Mouse (Mus musculus): ENCODE data around the gene Gpsm3. TPM values are rescaled to one million over a fixed set of nuclear protein-coding genes. Genes with fewer than 3 reads are reported as not detected.

The Gpsm3 gene
- 7.0 and 8.0 TPM in 2 replicates for polyA plus RNA-seq (2012; rRNA removed)

GRCm38 (mm10) chr17:34589681-34590101, at the start of gene Gpsm3:
Gpsm3 (plus strand) TSS chr17:34589806.

DNA sequence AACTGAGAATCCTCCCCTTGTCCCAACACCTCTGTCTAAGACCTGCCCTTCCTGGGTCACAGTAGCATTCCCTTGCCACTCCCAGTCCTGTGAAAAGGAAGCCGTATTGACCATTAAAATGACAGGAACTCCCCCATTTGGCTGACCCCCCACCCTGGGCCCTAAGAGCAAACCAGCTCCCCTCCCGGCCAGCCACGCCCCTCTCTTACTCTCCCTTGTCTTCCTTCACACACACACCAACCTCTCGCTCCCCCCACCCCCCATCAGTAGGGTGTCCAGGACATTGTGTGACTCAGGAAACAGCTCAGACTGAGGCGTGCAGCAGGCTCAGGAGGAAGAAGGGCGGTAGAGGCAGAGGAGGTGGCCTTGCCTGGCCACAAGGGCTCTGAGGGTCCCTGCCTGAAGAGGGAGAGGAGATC, 25.6 kb upstream of the Gpsm3 start, which contains the start of gene Notch4:
Gene Notch4 (plus strand): TSS at position 266 of the 419 bp plus-strand sequence.

DNA sequence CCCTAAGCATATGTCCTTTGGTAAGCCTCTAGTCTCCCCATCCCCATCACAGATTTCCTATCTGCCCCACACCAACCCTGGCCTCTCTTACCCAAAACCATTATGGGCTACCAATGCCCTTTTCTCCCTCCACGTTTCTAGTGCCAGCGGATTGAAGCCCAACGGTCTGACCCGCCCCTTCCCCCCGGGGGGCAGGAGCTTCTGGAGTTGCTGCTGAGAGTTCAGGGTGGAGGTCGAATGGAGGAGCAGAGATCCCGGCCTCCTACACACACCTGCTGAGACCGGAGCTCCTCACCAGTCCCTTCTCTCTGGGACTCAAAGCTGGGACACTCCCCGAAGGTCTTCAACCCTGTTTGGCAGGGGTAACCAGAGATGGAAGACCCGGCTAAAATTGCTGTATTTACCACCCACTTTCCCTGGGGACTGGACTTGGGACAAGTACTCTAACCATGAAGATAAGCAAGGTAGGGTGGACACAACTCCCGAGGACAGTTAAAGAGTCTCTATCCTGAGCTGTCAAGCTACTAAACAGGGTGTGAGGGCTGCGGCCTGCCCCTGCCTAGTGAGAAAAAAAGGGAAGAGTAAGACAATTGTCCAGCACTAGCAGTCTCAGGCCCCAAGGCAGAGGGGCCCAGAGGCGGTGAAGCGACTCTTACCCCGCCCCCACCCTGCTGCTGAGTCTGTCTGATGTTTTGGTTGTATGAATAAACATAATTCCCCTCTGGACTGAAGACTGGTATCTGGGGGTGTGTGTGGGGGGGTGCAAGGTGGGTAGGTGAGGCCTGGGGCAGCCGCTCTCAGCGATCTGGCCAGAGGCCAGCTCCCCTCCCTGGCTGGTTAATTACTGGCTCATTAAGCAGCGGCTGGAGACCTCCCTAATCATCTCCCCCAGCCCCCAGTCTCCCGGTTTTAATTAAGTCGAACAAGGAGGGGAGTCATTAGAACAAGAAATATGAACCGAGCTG, 1.7 kb downstream of the Gpsm3 start, which contains the start of gene Pbx2:
Gene Pbx2 (plus strand): TSS at position 238 of the 965 bp plus-strand sequence.

DNA sequence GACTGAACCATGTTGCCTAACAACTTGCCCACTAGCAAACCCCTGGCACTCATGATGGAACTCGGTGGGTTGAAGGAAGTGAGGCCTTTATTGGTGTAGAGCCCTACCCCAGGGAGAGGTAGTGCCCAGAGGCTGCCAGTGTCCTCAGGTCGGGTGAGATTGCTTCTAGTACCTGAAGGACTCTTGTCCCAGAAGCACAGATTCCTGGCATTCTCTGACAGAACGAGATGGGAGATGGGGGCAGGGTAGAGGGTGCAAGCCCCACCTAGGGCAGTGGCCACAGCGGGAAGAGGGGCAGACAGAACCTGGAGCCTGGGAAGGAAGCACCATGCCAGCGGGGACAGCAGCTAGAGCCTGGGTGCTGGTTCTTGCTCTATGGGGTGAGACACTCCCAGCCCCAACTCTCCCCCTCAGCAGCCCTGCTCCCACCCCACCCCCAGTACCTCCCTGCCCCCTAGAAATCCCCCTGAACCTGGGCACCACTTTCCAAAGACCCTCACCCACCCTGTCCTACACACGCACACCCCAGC, 8.0 kb downstream of the Gpsm3 start, which contains the start of gene Ager:
Gene Ager (plus strand): TSS at position 297 of the 530 bp plus-strand sequence.

GRCm38 (mm10) chr17:34603375-34604060, 13.9 kb downstream of the Gpsm3 start, which contains the start of gene Rnf5:
Rnf5 (minus strand) TSS chr17:34603690.

GRCm38 (mm10) chr17:34604061-34604508, 14.5 kb downstream of the Gpsm3 start, which contains the start of gene Agpat1:
Agpat1 (plus strand) TSS chr17:34604262.

GRCm38 (mm10) chr17:34615871-34616270, 26.3 kb downstream of the Gpsm3 start, which contains the start of gene Egfl8:
Egfl8 (minus strand) TSS chr17:34615971.

GRCm38 (mm10) chr17:34627943-34628643, 38.5 kb downstream of the Gpsm3 start, which contains the start of gene Ppt2:
Ppt2 (minus strand) TSS chr17:34628510.

DNA sequence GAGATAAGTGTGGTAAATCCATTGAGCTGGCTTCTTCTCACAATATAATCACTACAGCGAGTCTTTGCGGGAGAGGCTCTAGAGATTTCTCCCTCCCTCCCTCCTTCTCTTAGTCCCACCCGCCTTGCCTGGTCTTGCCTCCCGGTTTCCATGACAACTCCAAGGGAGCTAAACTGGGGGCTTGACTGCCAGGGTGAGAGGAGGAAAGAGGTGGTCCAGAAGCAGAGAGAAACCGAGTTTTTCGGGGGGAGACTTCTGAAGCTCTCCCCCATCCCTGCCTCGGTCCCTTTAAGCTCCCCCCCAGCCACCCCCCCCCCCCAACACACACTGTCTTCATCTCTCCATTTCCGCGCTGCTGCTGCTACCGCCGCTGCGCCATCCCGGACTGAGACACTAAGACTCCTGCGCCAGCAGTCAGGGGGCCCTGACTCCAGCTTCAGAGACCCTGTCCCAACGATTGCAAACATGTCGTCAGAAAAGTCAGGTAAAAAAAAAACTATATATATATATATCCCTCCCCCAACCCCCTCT, 39.7 kb downstream of the Gpsm3 start, which contains the start of gene Prrt1:
Gene Prrt1 (plus strand): TSS at position 313 of the 531 bp plus-strand sequence.

Other genes starting within 250 kb of the Gpsm3 start
- gene Btnl2, start 235.0 kb upstream of the Gpsm3 start, polyA plus RNA-seq (2012; rRNA removed) = 2.4 and 4.6 TPM in 2 replicates
- gene Btnl1, start 212.7 kb upstream of the Gpsm3 start, polyA plus RNA-seq (2012; rRNA removed) = 21.4 and 24.2 TPM in 2 replicates
- 0.16 and 0.50 TPM in 2 replicates for gene BC051142, start 191.0 kb upstream of the Gpsm3 start, polyA plus RNA-seq (2012; rRNA removed)
- 30.1 and 33.4 TPM in 2 replicates for gene Btnl4, start 112.5 kb upstream of the Gpsm3 start, polyA plus RNA-seq (2012; rRNA removed)
- gene Btnl6, start 72.5 kb upstream of the Gpsm3 start, polyA plus RNA-seq (2012; rRNA removed) = 19.2 and 24.2 TPM in 2 replicates
- 21.6 and 28.1 TPM in 2 replicates for gene Notch4, start 25.5 kb upstream of the Gpsm3 start, polyA plus RNA-seq (2012; rRNA removed)
- gene Pbx2, start 1.5 kb downstream of the Gpsm3 start, polyA plus RNA-seq (2012; rRNA removed) = 61.4 and 62.5 TPM in 2 replicates
- 2.2 and 2.4 TPM in 2 replicates for gene Ager, start 8.1 kb downstream of the Gpsm3 start, polyA plus RNA-seq (2012; rRNA removed)
- 91.2 and 137 TPM in 2 replicates for gene Rnf5, start 13.9 kb downstream of the Gpsm3 start, polyA plus RNA-seq (2012; rRNA removed)
- 343 and 453 TPM in 2 replicates for gene Agpat1, start 14.5 kb downstream of the Gpsm3 start, polyA plus RNA-seq (2012; rRNA removed)
- 3.5 and 4.3 TPM in 2 replicates for gene Egfl8, start 26.2 kb downstream of the Gpsm3 start, polyA plus RNA-seq (2012; rRNA removed)
- gene Ppt2, start 38.7 kb downstream of the Gpsm3 start, polyA plus RNA-seq (2012; rRNA removed) = 44.8 and 48.2 TPM in 2 replicates
- 6.9 and 8.9 TPM in 2 replicates for gene Prrt1, start 39.7 kb downstream of the Gpsm3 start, polyA plus RNA-seq (2012; rRNA removed)
- 4.6 and 5.3 TPM in 2 replicates for gene Fkbpl, start 55.0 kb downstream of the Gpsm3 start, polyA plus RNA-seq (2012; rRNA removed)
- 93.5 and 97.8 TPM in 2 replicates for gene Atf6b, start 57.3 kb downstream of the Gpsm3 start, polyA plus RNA-seq (2012; rRNA removed)
- 56.6 TPM in 2 replicates for gene Tnxb, start 80.7 kb downstream of the Gpsm3 start, polyA plus RNA-seq (2012; rRNA removed)
- 24.3 and 25.4 TPM in 2 replicates for gene C4b, start 154.1 kb downstream of the Gpsm3 start, polyA plus RNA-seq (2012; rRNA removed)
- gene Cyp21a1, start 214.8 kb downstream of the Gpsm3 start, polyA plus RNA-seq (2012; rRNA removed) = not detected in 2 replicates
- 50.0 and 62.6 TPM in 2 replicates for gene Stk19, start 247.1 kb downstream of the Gpsm3 start, polyA plus RNA-seq (2012; rRNA removed)
- 65.2 and 67.7 TPM in 2 replicates for gene Dxo, start 247.2 kb downstream of the Gpsm3 start, polyA plus RNA-seq (2012; rRNA removed)

Measured in colon, adult 2 months (tissue).